Mouse (Mus musculus) layer of hippocampus, postnatal 25 days (tissue): Measurements from ENCODE around the gene E130218I03Rik. TPM values are rescaled to one million over a fixed set of nuclear protein-coding genes. Genes with fewer than 3 reads are reported as not detected.
"Not testable (repeated sequence)": the region's sequence is repeated elsewhere in the genome, so short reads cannot be mapped to it uniquely, and the experiment has no call there.

ENCODE experiments used
- DNase-seq, 2 experiments: peaks; one replicate each; pipeline ENCODE4 v3.0.0; 2022; ENCODE audit warnings: mixed read lengths in 2 of 2, low spot score in 1 of 2; ENCODE audit errors: extremely low spot score in 1 of 2
- total RNA-seq, 2 experiments: library from RNA; stranded (reverse); gene quantifications; 2 replicates each; pipeline ENCODE4 v1.2.3; 2021

Gene E130218I03Rik
- total RNA-seq, 2 experiments from 2014 or later: not detected

GRCm38 (mm10) chr4:134251241-134252130, 8.0 kb downstream of the E130218I03Rik start:
- peak in 1 of 2 experiments; percentile 24 for DNase-seq

- no peak for DNase-seq
Measured at GRCm38 (mm10) chr4:134252131-134252910, 8.9 kb downstream of the E130218I03Rik start.

GRCm38 (mm10) chr4:134252911-134253721, 9.7 kb downstream of the E130218I03Rik start:
- no peak for DNase-seq

- DNase-seq: no peak
Measured at GRCm38 (mm10) chr4:134253722-134254324, 10.4 kb downstream of the E130218I03Rik start, which contains the start of gene Grrp1. Gene Grrp1, minus strand, starts transcription at chr4:134254106.

GRCm38 (mm10) chr4:134254835-134255234, 11.4 kb downstream of the E130218I03Rik start:
- DNase-seq: no peak

GRCm38 (mm10) chr4:134255854-134256253, 12.4 kb downstream of the E130218I03Rik start:
- no peak for DNase-seq

GRCm38 (mm10) chr4:134256407-134257197, 13.1 kb downstream of the E130218I03Rik start:
- no peak for DNase-seq

GRCm38 (mm10) chr4:134257198-134258009, 13.9 kb downstream of the E130218I03Rik start:
- no peak for DNase-seq

- no peak for DNase-seq
Measured at GRCm38 (mm10) chr4:134258354-134258753, 14.9 kb downstream of the E130218I03Rik start.

GRCm38 (mm10) chr4:134263191-134263590, 19.7 kb downstream of the E130218I03Rik start:
- peak; percentile 33 to 75 for DNase-seq

- no peak for DNase-seq
Measured at GRCm38 (mm10) chr4:134265860-134266585, 22.6 kb downstream of the E130218I03Rik start.

- no peak for DNase-seq
Measured at GRCm38 (mm10) chr4:134268102-134268655, 24.7 kb downstream of the E130218I03Rik start.

- DNase-seq: not testable (repeated sequence)
Measured at GRCm38 (mm10) chr4:134269622-134270021, 26.2 kb downstream of the E130218I03Rik start.

GRCm38 (mm10) chr4:134271979-134272378, 28.5 kb downstream of the E130218I03Rik start:
- no peak for DNase-seq

- DNase-seq: no peak
Measured at GRCm38 (mm10) chr4:134272731-134273416, 29.4 kb downstream of the E130218I03Rik start.

GRCm38 (mm10) chr4:134273417-134274345, 30.2 kb downstream of the E130218I03Rik start:
- DNase-seq: no peak
